Mouse (Mus musculus) frontal cortex, adult 2 months (tissue): ENCODE measurements around the gene Txndc5. TPM values are rescaled to one million over a fixed set of nuclear protein-coding genes. Genes with fewer than 3 reads are reported as not detected.

ENCODE experiments used
- DNase-seq, 2 experiments: peaks; one replicate each; pipeline ENCODE4 v3.0.0; 2022; ENCODE audit warnings: low spot score in 1 of 2; ENCODE audit errors: extremely low spot score in 1 of 2
- polyA plus RNA-seq: library from polyadenylated mRNA; depleted of rRNA; stranded (reverse); fragments of >200 nt; gene quantifications from 2 replicates; pipeline ENCODE4 v1.2.3, GENCODE M21; 2012; rRNA removed

Txndc5 gene
- 37.8 and 38.7 TPM in 2 replicates for polyA plus RNA-seq

DNA sequence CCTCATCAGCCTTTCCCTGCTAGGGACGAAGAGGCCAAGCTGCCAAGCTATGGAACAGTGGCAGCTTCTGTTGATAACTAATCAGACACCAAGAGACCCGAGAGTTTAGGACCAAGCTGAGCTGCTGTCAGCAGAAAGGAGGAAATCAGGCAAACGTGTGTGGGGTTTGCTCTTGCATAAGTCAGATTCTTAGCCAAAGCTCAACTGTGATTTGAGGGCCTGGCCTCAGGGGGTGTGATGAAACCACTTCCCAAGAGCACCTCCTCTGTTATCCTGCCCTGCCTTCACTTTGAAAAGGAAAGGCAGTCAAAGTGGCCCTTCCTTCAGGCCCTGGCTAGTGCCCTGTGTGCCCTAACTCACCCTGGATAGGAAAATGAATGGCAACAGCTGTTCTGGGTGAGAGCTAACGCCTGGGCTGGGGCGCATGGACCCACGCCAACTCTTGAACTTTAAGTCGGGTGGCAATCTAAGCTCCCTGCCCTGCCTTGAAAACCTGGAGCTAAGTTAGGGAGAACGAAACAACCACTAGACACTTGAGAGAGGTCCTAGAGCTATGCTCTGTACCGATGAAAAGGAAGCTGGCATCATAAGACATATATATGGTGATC lies at the start of gene Txndc5:
Txndc5 (minus strand) TSS at position 138 of the 608 bp plus-strand sequence.
- no peak for DNase-seq

DNA sequence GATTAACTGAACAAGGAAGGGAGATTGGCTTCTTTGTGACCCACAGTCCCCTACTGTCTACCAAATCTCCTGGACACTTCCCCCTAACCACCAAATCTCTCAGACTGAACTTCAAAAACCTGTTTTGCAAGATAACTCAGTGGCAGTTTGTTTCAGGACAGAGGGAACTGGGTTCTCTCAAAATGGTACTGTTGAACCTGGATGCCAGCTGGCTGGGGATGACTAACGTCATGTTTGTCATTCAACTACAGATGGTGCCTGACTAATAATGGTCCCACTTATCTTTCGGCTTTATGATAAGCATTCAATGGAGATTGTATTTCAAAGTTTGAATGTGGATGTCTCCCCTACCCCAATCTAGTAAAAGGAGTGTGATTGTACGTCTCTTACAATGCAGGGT lies 46.0 kb upstream of the Txndc5 start:
- no peak for DNase-seq

DNA sequence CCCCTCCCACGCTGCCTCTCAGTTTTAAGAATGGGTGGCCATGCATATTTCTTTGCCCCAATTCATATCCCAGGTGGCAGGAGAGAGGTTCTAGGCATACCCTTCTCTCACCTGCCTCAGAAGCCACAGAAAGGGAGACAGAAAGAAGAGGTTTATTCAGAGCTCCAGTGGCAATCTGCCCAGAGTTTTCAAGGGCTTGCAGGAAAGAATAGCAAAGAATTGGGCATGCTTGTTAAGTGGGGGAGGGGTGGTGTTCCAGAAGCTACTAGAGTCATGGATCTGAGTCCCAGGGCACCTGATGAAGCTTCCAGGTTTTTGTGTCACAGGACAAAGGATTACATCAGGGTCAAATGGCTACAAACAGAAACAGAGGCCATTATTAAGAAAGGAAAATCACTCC lies 44.7 kb upstream of the Txndc5 start:
- DNase-seq: no peak

DNA sequence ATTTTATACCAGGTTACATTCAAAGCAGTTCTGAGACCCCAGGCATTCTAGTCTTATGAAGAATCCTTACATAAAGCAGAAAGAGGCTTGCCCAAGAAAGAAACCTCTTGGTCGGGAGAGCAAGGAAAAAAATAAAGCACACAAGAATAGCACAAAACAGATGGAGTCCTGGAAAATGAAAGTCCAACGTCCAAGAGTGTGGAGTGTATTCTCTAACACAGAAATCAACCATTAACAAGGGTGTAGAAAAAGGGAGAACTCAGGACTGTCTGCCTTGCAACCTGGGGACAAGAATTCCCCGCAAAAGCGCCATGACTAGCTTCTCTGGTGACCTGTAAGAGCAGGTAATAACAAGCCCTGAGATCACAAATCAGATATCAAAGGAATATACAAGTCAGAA lies 36.6 kb upstream of the Txndc5 start:
- no peak for DNase-seq

DNA sequence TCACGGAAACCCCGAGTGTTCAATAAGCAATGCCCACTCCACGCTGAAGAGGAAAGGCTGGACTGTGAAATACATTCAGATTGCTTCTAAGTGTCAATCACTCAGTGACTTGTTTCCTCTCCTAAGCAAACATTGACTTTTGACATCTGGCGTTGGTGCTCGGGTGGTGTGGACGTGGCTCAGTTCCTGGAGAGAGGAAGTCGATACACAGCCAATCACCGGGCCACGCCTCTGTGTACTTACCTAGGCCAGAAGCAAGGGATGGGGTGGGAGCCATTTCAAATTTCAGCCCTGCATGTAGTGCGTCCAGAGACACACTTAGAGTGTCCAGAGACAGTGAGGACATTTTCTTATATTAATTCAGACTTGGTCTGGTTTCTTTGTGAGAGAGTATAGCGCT lies 26.0 kb upstream of the Txndc5 start:
- no peak for DNase-seq

DNA sequence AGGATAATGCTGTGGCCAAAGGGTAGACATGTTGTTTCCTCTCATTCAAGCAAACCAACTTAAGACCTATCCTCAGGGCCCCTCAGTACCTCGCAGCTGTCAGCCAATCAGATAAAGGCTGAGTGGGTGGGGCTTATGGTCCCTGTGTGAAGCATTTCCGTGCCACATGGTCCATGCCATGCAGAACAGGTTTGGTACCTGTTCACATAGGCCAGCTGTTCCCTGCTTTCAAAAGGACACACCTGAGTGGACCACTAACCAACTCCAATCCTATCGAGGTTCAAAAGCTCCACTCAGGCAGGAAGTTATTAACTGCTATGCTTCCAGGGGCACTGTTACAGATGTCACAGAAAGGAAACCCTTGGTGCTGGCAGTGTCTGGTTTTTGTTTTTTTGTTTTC lies 25.6 kb upstream of the Txndc5 start:
- DNase-seq: no peak

DNA sequence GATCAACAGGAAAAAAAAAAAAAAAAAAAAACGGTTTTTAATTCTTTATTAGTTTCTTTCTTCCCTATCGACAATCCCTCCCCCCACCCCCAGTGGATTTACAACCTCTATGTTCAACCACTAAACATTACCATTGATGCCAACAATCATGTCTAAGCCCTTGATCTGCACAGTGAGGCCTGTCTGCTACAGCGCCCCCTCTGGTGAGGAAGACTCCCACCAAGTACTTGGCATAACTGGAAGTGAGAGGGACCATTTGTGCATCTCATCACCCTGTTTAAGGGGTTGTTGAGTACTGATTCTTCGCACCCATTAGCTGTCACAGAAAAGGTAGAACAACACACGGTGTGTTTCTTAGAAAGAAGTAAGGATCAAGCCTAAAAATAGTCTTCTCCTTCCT lies 20.1 kb upstream of the Txndc5 start:
- DNase-seq: no peak

DNA sequence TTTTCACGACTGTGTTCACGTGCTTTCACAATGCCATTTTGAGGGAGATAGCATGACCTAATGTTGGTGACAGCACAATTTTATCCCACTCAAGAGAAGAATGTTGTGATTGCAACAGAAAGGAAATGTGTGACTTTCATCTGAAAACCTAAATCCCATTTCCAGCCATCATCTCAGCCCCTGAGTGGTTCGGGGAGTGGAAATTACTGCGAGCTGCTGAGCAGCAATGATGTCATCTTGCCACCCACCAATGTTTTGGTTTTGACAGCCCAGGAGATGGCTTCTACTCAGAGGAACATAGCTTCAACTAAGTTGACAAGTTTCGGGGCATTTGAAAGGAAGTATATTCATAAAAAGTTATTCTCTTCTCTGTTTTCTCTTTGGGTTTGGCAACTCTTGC lies 19.1 kb upstream of the Txndc5 start:
- DNase-seq: no peak

DNA sequence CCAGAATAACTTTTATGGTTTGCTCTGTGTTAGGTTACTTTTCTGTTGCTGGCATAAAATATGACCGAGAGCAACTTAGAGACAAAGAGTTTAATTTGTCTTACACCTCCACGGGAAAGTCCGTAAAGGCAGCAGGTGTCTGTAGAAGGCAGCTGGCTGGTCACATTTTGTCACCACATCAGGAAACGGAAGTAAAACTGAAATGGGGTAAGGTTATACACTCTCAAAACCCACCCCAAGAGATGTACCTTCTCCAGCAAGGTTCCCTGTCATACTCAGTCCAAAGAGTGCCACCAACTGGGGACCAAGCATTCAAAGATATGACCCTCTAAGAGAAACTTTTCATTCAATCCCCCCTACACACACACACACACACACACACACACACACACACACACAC lies 18.1 kb upstream of the Txndc5 start:
- DNase-seq: no peak

DNA sequence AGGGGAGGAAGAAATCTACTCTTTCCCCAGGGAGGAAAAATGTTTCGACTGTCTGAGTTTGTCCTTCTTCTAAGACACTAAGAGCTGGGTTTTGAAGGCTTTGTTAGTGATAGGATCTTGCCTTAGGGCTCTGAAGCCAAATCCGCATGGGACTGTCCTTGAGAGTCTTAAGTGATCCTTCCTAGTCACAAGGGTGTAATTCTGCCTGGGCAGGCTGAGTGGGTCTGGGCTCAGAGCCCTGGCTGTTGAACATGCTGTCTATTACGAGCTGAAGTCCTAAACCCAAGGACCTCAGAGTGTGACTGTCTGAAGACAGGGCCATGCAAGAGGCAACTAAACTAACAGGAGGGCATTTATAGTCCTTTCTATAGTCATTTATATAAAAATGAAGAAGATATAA lies 16.8 kb upstream of the Txndc5 start:
- no peak for DNase-seq

DNA sequence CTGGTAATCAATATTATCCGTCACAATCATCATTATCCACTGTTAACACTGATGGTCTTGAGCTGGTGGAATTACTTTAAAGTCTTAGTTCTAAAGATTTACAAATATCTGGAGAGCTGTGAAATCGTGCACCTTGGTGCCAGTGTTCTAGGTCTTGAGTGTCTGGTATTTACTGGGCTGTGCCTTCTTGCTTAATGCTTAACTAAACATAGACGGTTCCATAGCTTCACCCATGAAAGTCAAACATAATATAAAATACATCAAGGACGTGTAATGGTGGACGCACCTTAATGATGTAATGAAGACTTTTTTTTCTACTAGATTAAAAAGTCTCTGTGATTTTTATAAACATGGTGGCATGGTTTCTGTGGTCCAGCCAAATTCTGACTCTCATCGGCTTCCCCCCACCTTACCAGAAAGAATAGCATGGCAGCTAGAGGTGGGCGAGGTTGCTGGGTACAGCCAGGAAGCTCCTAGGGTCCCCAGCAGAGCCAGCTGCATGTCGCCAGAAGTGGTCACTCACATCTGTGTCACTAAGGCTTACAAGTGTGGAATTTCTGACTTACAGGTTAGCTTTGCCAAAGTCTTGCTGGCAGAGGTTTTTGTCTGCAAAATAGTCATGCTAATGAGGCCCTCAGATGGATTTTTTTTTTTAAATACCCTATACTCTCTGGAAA lies 16.3 kb upstream of the Txndc5 start:
- DNase-seq: no peak

DNA sequence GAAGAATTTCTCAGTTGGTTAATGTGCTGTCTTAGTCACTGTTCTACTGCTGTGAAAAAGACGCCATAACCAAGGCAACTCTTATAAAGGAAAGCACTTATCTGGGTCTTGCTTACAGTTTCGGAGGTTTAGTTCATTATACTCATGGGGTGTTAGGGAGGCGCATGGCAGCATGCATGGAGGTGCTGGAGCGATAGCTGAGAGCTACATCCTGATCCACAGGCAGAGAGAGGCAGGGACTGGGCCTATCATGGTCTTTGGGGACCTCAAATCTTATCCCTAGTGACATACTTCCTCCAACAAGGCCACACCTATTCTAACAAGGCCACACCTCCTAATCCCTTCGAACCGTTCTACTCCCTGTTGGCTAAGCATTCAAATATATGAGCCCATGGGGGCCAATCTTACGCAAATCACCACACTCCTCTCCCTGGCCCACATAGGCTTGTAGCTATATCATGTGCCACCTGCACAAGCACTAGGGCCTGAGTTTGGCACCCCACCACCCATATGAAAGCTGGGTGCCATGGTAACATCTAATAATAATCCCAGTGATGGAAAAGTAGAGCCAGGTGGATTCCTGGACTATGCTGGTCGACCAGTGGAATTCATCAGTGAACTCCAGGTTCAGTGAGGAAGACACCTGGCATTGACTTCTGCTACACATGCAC lies 15.0 kb upstream of the Txndc5 start:
- DNase-seq: no peak

DNA sequence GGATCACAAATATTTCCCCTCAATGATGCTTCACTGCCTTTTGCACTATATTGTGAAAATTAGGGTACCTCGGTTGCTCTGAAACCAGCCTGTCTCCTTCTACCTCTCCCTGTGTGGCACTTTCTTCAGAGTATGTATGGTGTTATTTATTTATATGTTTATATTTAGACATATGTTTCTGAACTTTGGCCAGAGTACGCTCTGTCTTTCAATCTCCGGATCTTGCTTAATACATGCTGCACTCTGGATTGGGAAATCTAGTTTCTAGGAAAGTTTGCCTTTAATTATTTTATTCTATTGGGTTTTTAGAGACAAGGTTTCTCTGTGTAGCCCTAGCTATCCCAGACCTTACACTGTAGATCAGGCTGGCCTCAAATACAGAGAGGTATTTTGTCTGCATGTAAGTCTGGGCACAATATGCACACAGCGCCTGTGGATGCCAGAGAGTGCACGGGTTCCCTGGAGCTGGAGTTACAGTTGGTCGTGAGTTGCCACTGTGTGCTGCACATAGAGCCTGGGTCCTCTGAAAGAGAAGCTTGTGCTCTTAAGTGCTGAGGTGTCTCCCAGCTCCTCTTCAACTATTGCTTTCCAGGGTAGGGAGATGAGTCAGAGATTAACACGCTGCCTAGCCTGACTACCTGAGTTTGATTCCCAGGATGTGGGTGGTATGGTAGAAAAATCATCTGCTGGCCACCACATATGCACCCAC lies 10.7 kb upstream of the Txndc5 start:
- no peak for DNase-seq

DNA sequence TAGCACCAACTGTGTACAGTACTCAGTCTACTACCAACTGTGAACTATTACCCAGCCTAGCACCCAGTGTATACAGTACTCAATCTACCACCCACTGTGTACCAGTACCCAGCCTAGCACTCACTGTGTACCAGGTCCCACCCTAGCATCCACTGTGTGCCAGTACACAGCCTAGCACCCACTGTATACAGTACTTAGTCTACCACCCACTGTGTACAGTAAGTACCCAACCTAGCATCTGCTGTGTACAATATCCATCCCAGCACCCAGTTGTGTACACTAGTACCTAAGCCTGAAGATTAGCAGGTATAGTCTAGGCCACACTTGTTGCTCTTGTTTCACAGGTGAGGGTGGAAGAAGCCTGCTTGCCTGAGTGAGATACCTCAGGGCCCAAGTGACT lies 8.9 kb upstream of the Txndc5 start:
- DNase-seq: no peak

DNA sequence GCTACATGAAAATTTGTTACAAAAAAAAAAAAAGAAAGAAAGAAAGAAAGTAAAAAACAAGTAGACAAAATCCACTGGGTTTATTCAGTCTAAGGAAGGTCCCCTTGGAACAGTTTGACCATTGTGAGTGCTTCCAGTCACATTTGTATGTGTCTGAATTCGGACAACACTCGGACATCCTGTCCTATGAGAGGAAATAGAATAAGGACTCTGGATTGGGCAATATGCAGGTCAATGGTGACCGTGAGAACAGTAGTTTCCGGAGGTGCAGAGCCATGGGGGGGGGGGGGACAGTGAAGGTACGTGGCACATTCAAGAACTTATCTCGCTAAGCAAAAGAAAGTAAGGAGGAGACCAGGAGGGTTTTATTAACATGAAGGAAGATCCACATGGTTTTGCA lies 6.1 kb upstream of the Txndc5 start:
- no peak for DNase-seq

DNA sequence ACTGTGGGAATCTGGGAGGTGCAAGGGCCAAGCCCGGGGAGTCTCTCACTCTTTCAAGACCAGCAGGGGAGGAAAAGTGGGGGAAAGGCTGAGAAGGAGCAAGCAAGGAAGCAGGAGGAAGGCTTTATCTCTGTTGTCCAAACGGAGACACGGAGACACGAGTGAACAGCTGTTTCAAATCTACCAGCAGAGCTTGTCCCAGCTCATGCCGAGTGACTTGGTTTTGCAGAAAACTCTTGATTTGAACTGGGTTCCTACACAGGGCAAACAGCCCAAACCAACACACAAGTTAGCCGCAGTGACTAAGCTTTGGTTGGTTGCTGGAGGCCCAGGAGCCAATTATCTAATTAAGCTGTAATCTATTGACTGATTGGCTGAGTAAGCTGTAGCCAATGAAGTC lies 5.4 kb upstream of the Txndc5 start:
- DNase-seq: no peak

DNA sequence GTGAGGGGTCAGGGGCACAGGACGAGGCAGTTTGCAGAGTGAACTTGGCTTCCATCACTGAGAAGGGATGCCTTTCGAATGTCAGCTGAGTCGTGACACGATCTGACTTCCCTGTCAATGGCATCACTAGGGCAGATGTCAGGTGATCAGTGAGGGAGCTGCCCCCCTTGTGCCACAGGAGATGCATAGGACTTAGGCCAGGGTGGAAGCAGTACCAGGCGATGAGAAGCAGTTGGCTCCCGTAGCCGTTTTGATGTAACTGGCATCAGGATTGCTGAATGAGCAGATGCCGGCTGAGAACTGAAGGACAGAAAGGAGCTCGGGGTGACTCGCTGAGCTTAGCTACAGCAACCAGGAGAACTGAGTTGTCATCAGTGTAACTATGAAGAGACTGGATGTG lies 4.8 kb upstream of the Txndc5 start:
- no peak for DNase-seq

DNA sequence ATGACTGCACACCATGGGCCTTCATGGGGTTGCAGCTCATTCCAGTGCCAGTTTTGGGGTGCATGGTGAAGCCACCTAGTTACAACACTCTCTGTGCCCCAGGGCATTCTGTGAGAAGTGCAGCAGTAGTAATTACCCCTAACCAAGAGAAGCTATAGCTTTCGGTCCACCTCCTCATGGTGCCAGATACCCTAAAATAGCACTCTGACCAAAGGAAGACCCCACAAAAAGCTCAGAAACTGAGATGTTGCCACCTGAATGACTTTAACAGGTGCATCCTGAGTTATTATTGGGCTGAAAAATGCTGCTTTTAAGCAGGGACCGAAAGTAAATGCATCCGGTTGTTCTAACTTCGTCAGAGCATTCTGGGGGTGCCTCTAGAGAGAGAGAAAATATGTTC lies 2.9 kb upstream of the Txndc5 start:
- no peak for DNase-seq

DNA sequence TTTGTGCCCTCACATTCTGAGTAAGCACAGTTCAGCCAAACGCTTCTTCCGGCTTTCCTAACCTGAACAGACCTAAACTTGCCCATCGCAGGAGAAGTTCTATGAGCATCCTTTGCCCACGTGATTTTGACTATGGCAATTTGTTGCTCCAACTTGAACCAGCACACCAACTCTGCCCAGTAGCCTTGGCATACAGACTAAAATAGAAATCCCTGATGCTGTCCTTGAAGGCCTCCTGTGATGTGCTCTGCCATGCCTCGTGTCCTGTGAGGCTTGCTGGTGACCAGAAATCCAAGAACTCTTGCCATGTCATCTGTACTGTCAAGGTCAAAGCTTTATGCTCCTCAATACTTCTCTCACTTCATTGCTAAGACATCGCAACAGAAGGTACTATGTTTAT lies 952 bp upstream of the Txndc5 start:
- DNase-seq: no peak

DNA sequence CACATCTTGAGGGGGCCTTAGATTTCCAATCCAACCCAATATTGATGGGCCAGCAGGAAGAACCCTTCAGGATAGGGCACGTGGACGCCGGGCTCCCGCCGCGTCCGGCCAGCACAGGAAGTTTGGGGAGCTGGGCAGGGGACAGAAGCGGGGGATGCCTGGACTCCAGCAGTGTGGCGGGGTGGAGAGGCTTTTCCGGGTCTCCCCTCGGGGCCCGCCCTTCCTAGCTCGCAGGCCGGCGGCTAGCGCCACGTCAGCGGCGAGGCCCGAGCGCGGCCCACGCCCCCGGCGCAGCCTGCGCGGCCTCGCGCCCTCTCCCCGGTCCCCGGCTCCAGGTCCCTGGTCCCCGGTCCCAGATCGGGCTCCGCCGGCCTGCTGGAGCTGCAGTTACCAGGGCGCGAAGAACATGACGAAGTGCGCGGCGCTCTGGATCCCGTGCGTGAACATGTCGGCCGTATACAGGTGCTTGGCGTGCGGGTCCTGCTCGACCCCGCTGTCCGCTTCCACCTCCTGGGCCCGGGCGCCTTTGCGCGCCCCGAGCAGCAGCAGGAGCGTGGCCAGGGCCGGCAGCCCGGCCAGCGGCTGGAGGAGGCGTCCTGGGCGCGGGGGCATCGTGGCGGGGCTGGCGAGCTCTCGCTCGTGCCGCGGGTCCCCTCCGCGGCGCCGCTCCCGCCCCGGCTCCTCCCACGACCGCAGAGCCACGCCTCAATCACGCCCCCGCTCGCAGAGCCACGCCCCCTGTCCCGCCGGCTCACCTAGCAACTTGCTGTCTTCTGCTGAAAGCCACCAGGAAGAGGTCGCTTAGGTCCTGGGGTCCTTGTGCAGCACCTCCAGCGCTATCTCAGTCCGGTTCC lies 600 bp downstream of the Txndc5 start:
- DNase-seq: peak; percentile 41 to 84
